Comparison of ENCODE assay signal across 19 mouse cellular contexts in the genomic region with DNA sequence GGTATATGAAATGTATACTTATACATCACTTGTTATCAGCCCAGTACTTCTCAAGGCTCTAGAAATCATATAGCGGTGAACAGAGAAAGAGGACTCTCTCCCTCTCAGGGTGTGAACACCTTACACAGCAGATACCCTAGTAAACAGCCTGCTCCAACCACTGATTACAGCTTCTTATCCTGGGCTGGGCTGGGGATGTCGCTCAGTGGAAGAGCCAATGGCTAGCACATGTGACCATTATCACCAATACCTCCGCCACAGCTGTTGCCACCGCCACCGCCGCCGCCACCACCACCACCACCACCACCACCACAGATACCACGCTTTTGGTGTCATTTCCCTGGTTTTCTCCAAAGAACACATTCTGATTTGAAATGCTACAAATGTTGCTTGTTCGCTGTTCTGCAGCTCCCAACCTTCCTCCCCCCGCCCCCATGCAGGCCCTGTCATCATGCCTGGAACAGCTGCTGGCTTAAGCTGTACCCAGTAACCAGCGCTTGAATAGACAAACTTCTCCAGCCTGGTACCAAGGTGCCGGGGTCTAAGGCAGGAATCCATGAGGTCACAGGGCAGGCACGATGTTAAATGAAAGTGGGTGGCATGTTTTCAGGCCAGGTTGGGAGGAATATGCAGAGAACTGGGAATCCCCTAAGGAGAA.
DNase-seq lines count a peak whose midpoint lies in the region; ATAC-seq and TF ChIP-seq lines count a peak whose summit lies in the region.
"Had no signal": no experiment of that assay in that cellular context is flagged by ENCODE, and none has a peak within 500 bp of the region (broad histone marks: within the 10 kb centered on the region; RNA-seq: fewer than 3 reads in every experiment).

No protein-coding gene starts in this region.

- H3K4me3 ChIP-seq in heart, embryonic 14.5 days (ENCODE audit: control insufficient read depth in 1 of 2, insufficient read depth in 1 of 2, low read depth in 1 of 2, low read length in 2 of 2) = no peak overlapping the region
- peak overlapping the region; percentile 12 for H3K4me3 ChIP-seq in erythroblast, embryonic 14.5 days (replicated peaks)
- H3K4me3 ChIP-seq in liver, postnatal 0 days (ENCODE audit: low read depth, low read length) = no peak overlapping the region
- H3K4me3 ChIP-seq: forebrain, embryonic 10.5 days; hindbrain, embryonic 12.5 days; intestine, embryonic 15.5 days; midbrain, embryonic 12.5 days; myocyte had no signal

- 76% methylated on average over 13 of the region's 13 CpGs for WGBS in heart, embryonic 14.5 days
- WGBS in liver, postnatal 0 days (ENCODE audit: insufficient replicate concordance) = 81% methylated on average over 13 of the region's 13 CpGs

- ATAC-seq in heart, embryonic 14.5 days (ENCODE audit: insufficient number of reproducible peaks, insufficient read depth, low FRiP score, low read depth) = no peak
- peak; percentile 51 for ATAC-seq in liver, postnatal 0 days
- ATAC-seq: intestine, embryonic 15.5 days had no signal

- no peaks in the 10 kb centered on the region for H3K27me3 ChIP-seq in heart, embryonic 14.5 days (ENCODE audit: control insufficient read depth, insufficient read depth, low read length)
- H3K27me3 ChIP-seq in erythroblast, embryonic 14.5 days (ENCODE audit: control insufficient read depth) = no peaks in the 10 kb centered on the region
- H3K27me3 ChIP-seq in liver, postnatal 0 days (ENCODE audit: insufficient read depth, low read length) = no peaks in the 10 kb centered on the region
- H3K27me3 ChIP-seq: hindbrain, embryonic 12.5 days; intestine, embryonic 15.5 days; midbrain, embryonic 12.5 days had no signal

- H3K9me3 ChIP-seq in heart, embryonic 14.5 days (ENCODE audit: control insufficient read depth, low read length) = no peaks in the 10 kb centered on the region
- no peaks in the 10 kb centered on the region for H3K9me3 ChIP-seq in erythroblast, embryonic 14.5 days (ENCODE audit: control insufficient read depth, low read length)
- H3K9me3 ChIP-seq in liver, postnatal 0 days (ENCODE audit: low read length) = no peaks in the 10 kb centered on the region
- H3K9me3 ChIP-seq: forebrain, embryonic 10.5 days; G1E; hindbrain, embryonic 12.5 days; intestine, embryonic 15.5 days; midbrain, embryonic 12.5 days had no signal

- TF ChIP-seq CTCF in liver, postnatal 0 days (IDR thresholded peaks at IDR 0.05; ENCODE audit: low read depth) = no peak

- H3K36me3 ChIP-seq in heart, embryonic 14.5 days (ENCODE audit: control insufficient read depth, insufficient read depth, low read length) = no peaks in the 10 kb centered on the region
- H3K36me3 ChIP-seq in erythroblast, embryonic 14.5 days (ENCODE audit: control insufficient read depth) = peaks cover 40% of the 10 kb centered on the region
- no peaks in the 10 kb centered on the region for H3K36me3 ChIP-seq in liver, postnatal 0 days (replicated peaks; ENCODE audit: insufficient read depth, low read length)
- H3K36me3 ChIP-seq: forebrain, embryonic 10.5 days; hindbrain, embryonic 12.5 days; intestine, embryonic 15.5 days; midbrain, embryonic 12.5 days had no signal

- no peak overlapping the region for H3K4me2 ChIP-seq in heart, embryonic 14.5 days (ENCODE audit: low read length)
- H3K4me2 ChIP-seq in liver, postnatal 0 days (ENCODE audit: low read depth, low read length) = no peak overlapping the region
- H3K4me2 ChIP-seq: hindbrain, embryonic 12.5 days; intestine, embryonic 15.5 days; midbrain, embryonic 12.5 days had no signal

- peaks cover 67 to 86% of the 10 kb centered on the region in 2 experiments for H3K4me1 ChIP-seq in heart, embryonic 14.5 days (ENCODE audit: control insufficient read depth in 2 of 2, insufficient read depth in 2 of 2, low read length in 2 of 2)
- peaks cover 51% of the 10 kb centered on the region for H3K4me1 ChIP-seq in erythroblast, embryonic 14.5 days (ENCODE audit: control insufficient read depth)
- peaks cover 33% of the 10 kb centered on the region for H3K4me1 ChIP-seq in liver, postnatal 0 days (ENCODE audit: insufficient read depth)
- H3K4me1 ChIP-seq: midbrain, embryonic 12.5 days had no signal

- 0 out of 2 replicates have a peak overlapping the region, but pooled peaks have one; percentile 27 for H3K9ac ChIP-seq in heart, embryonic 14.5 days (ENCODE audit: low read length)
- H3K9ac ChIP-seq in liver, postnatal 0 days (replicated peaks) = no peak overlapping the region
- H3K9ac ChIP-seq: hindbrain, embryonic 12.5 days; intestine, embryonic 15.5 days; midbrain, embryonic 12.5 days had no signal

- DNase-seq in heart, postnatal 10 days = no peak
- DNase-seq in c-Kit-positive CD71-positive TER-119-positive erythroid progenitor cells, embryonic 14.5 days (ENCODE audit: low spot score) = peak; percentile 27
- DNase-seq in liver, postnatal 0 days = no peak
- DNase-seq in adrenal gland, postnatal 14 days = no peak
- DNase-seq in retina, postnatal 1 day = no peak
- DNase-seq: adrenal gland, adult 2 months; cerebellum, adult 9-10 months; heart, adult 11 months; lung, postnatal 36 days; right cerebral cortex, adult 18-20 months had no signal

- no peak overlapping the region for H3K27ac ChIP-seq in heart, embryonic 14.5 days (replicated peaks in 1 of 2; ENCODE audit: control insufficient read depth in 1 of 2, insufficient read depth in 1 of 2, low read depth in 2 of 2, low read length in 2 of 2)
- H3K27ac ChIP-seq in liver, postnatal 0 days (ENCODE audit: low read depth) = no peak overlapping the region
- H3K27ac ChIP-seq: forebrain, embryonic 10.5 days; hindbrain, embryonic 12.5 days; intestine, embryonic 15.5 days; kidney, postnatal 0 days; midbrain, embryonic 12.5 days had no signal

- intact Hi-C loops in heart, postnatal 10 days (cut with DNase I) = no loop called here

- TF ChIP-seq EP300 in liver, postnatal 0 days (IDR thresholded peaks at IDR 0.05; ENCODE audit: low read depth) = no peak
